Mouse (Mus musculus): ENCODE results near the gene Foxf1.

Foxf1 gene

GRCm38 (mm10) chr8:121129265-121129940, 45.2 kb downstream of the Foxf1 start:
- DNase-seq (ENCODE audit: low read depth, low spot score), result no peak

- DNase-seq (ENCODE audit: low read depth, low spot score), result no peak
Measured at GRCm38 (mm10) chr8:121130522-121130921, 46.3 kb downstream of the Foxf1 start.

GRCm38 (mm10) chr8:121132961-121133513, 48.9 kb downstream of the Foxf1 start:
- DNase-seq (ENCODE audit: low read depth, low spot score), result no peak

- DNase-seq (ENCODE audit: low read depth, low spot score), result no peak
Measured at GRCm38 (mm10) chr8:121134102-121134501, 49.9 kb downstream of the Foxf1 start.

- no peak for DNase-seq (ENCODE audit: low read depth, low spot score)
Measured at GRCm38 (mm10) chr8:121134512-121134911, 50.3 kb downstream of the Foxf1 start.

- no peak for DNase-seq (ENCODE audit: low read depth, low spot score)
Measured at GRCm38 (mm10) chr8:121136856-121137255, 52.7 kb downstream of the Foxf1 start.

All from CD4-positive helper T cell, adult 2 months (primary cell).